Mouse (Mus musculus): Measurements from ENCODE around the gene E2f2. TPM values are rescaled to one million over a fixed set of nuclear protein-coding genes. Genes with fewer than 3 reads are reported as not detected.
A peak's percentile ranks its signal among the peaks of the same experiment; 100 is the strongest.

The E2f2 gene
- polyA plus RNA-seq, 1 experiment from 2014 or later, result 7.3 TPM

DNA sequence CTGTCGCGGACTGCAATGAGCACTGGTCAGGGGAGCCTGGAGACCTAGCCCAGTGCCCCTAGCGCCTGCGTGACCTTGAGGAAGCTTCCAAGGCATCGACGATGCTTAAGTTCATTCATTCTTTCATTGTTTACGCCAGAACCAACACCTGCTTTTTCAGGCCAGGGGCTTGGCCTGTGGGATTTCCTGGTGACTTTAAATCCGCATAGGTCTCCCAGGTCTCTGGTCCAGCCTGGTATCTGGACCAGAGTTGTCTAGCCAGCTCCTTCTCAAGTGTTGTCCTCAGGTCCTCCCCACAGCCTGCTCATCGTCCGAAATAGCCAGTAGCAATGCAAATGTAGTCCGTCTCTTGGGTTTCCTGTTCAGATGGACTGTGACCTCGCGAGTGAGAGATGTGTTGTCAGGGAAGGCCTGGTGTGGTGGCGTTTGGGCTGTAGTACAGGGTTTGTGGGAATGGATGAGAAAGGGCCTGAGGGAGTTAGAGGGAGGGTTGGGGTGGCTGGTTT, 1.1 kb downstream of the E2f2 start:
- 5% methylated on average over 14 of the region's 14 CpGs for WGBS

GRCm38 (mm10) chr4:136174216-136175193, 2.3 kb downstream of the E2f2 start:
- Histone ChIP-seq H3K9ac (replicated peaks; ENCODE audit: low read length) (peak overlapping the region; percentile 84), H3K4me3 (ENCODE audit: low read length) (peak overlapping the region; percentile 60; the same call in 1 of the 2 replicates), H3K9me3 (ENCODE audit: low read length) (no peaks in the 10 kb centered on the region), H3K27ac (ENCODE audit: low read length) (no peak overlapping the region), H3K36me3 (ENCODE audit: insufficient read depth, low read length) (no peaks in the 10 kb centered on the region), H3K4me1 (ENCODE audit: insufficient read depth, low read length) (peaks cover 49% of the 10 kb centered on the region), H3K27me3 (ENCODE audit: insufficient read depth, low read length) (no peaks in the 10 kb centered on the region), H3K4me2 (replicated peaks; ENCODE audit: low read depth, low read length) (peak overlapping the region; percentile 98)
- 67% methylated on average over 13 of the region's 13 CpGs for WGBS
- no peak for ATAC-seq (ENCODE audit: low FRiP score, low TSS enrichment)

More for the DNA sequence above, 1.1 kb downstream of the E2f2 start:
- Histone ChIP-seq H3K4me2 (replicated peaks; ENCODE audit: low read depth, low read length) (peak overlapping the region; percentile 98), H3K4me3 (ENCODE audit: low read length) (peak overlapping the region; percentile 60), H3K4me1 (ENCODE audit: insufficient read depth, low read length) (peaks cover 42% of the 10 kb centered on the region), H3K27ac (ENCODE audit: low read length) (peak overlapping the region; percentile 40; the same call in 1 of the 2 replicates), H3K9ac (replicated peaks; ENCODE audit: low read length) (peak overlapping the region; percentile 84), H3K9me3 (ENCODE audit: low read length) (no peaks in the 10 kb centered on the region), H3K27me3 (ENCODE audit: insufficient read depth, low read length) (no peaks in the 10 kb centered on the region), H3K36me3 (ENCODE audit: insufficient read depth, low read length) (no peaks in the 10 kb centered on the region)
- 0 out of 2 replicates have a peak, but pooled peaks have one; percentile 3 for ATAC-seq (ENCODE audit: low FRiP score, low TSS enrichment)

- 74% methylated on average over 10 of the region's 10 CpGs for WGBS
- H3K4me1 ChIP-seq (ENCODE audit: insufficient read depth, low read length), result peaks cover 65% of the 10 kb centered on the region
Observed at GRCm38 (mm10) chr4:136176022-136176552, 3.9 kb downstream of the E2f2 start.

GRCm38 (mm10) chr4:136177244-136177611, 5.0 kb downstream of the E2f2 start:
- no peak for ATAC-seq (ENCODE audit: low FRiP score, low TSS enrichment)
- 33% methylated on average over 8 of the region's 8 CpGs for WGBS
- Histone ChIP-seq H3K9ac (replicated peaks; ENCODE audit: low read length) (no peak overlapping the region), H3K36me3 (ENCODE audit: insufficient read depth, low read length) (no peaks in the 10 kb centered on the region), H3K4me3 (ENCODE audit: low read length) (no peak overlapping the region), H3K9me3 (ENCODE audit: low read length) (no peaks in the 10 kb centered on the region), H3K4me1 (ENCODE audit: insufficient read depth, low read length) (peaks cover 65% of the 10 kb centered on the region), H3K27ac (ENCODE audit: low read length) (peak overlapping the region; percentile 62; the same call in 1 of the 2 replicates), H3K27me3 (ENCODE audit: insufficient read depth, low read length) (no peaks in the 10 kb centered on the region), H3K4me2 (replicated peaks; ENCODE audit: low read depth, low read length) (no peak overlapping the region)

More at GRCm38 (mm10) chr4:136176022-136176552, 3.9 kb downstream of the E2f2 start:
- ATAC-seq (ENCODE audit: low FRiP score, low TSS enrichment), result no peak
- no peaks in the 10 kb centered on the region for H3K9me3 ChIP-seq (ENCODE audit: low read length)
- no peak overlapping the region for H3K4me3 ChIP-seq (ENCODE audit: low read length)
- H3K36me3 ChIP-seq (ENCODE audit: insufficient read depth, low read length), result no peaks in the 10 kb centered on the region
- no peak overlapping the region for H3K4me2 ChIP-seq (replicated peaks; ENCODE audit: low read depth, low read length)
- no peak overlapping the region for H3K9ac ChIP-seq (replicated peaks; ENCODE audit: low read length)
- no peak overlapping the region for H3K27ac ChIP-seq (ENCODE audit: low read length)
- no peaks in the 10 kb centered on the region for H3K27me3 ChIP-seq (ENCODE audit: insufficient read depth, low read length)

DNA sequence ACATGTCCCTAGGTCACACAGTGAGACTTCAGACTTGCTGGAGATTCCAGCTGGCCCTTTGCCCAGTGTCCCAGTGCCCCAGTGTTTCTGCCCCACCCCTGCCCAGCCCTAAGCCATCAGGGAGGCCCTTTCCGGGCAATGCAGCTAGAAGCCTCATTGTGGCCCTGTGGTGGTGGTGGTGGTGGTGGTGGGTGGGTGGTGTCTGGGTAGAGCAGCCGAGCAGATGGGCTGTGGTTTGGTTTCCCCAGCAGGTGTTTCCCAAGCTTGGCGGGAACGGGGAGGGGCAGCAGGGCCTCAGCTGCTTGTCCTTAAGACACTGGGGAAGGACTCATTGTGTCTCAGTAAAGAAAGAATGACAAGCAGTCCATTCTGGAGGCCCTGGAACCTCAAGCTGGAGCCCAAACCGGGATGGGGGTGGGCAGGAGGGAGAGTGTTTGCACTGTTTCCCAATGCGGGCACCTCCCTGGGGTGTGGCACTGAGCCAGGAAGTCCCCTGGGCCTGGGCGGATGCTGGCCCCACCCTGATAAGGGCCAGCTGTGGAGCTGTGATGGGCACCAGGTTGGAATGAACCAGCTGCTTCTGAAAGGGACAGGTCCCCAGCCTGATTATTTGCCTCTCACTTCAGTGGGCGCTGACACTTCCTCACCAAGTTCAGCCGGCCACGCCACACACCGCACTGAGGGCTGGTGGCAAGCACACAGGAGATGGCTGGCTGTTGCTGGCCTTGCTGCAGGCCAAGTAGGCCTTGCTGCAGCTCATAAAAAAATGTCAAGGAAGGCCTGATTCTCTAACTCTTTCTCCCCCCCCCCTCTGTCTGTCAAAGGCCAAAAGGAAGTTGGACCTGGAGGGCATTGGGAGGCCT, 5.6 kb downstream of the E2f2 start:
- Histone ChIP-seq H3K9me3 (ENCODE audit: low read length) (no peaks in the 10 kb centered on the region), H3K4me3 (ENCODE audit: low read length) (no peak overlapping the region), H3K4me2 (replicated peaks; ENCODE audit: low read depth, low read length) (no peak overlapping the region), H3K36me3 (ENCODE audit: insufficient read depth, low read length) (no peaks in the 10 kb centered on the region), H3K9ac (replicated peaks; ENCODE audit: low read length) (no peak overlapping the region), H3K4me1 (ENCODE audit: insufficient read depth, low read length) (peaks cover 64% of the 10 kb centered on the region), H3K27me3 (ENCODE audit: insufficient read depth, low read length) (no peaks in the 10 kb centered on the region), H3K27ac (ENCODE audit: low read length) (peak overlapping the region; percentile 62; the same call in 1 of the 2 replicates)
- no peak for ATAC-seq (ENCODE audit: low FRiP score, low TSS enrichment)
- 45% methylated on average over 11 of the region's 11 CpGs for WGBS

- ATAC-seq (ENCODE audit: low FRiP score, low TSS enrichment), result no peak
- H3K4me1 ChIP-seq (ENCODE audit: insufficient read depth, low read length), result peaks cover 58% of the 10 kb centered on the region
- H3K4me3 ChIP-seq (ENCODE audit: low read length), result no peak overlapping the region
- H3K4me2 ChIP-seq (replicated peaks; ENCODE audit: low read depth, low read length), result no peak overlapping the region
- no peaks in the 10 kb centered on the region for H3K9me3 ChIP-seq (ENCODE audit: low read length)
- H3K36me3 ChIP-seq (ENCODE audit: insufficient read depth, low read length), result no peaks in the 10 kb centered on the region
- 77% methylated on average over 12 of the region's 12 CpGs for WGBS
- no peak overlapping the region for H3K9ac ChIP-seq (replicated peaks; ENCODE audit: low read length)
- H3K27ac ChIP-seq (ENCODE audit: low read length), result peak overlapping the region; percentile 62; the same call in 1 of the 2 replicates
- no peaks in the 10 kb centered on the region for H3K27me3 ChIP-seq (ENCODE audit: insufficient read depth, low read length)
Observed at GRCm38 (mm10) chr4:136178475-136178921, 6.3 kb downstream of the E2f2 start.

DNA sequence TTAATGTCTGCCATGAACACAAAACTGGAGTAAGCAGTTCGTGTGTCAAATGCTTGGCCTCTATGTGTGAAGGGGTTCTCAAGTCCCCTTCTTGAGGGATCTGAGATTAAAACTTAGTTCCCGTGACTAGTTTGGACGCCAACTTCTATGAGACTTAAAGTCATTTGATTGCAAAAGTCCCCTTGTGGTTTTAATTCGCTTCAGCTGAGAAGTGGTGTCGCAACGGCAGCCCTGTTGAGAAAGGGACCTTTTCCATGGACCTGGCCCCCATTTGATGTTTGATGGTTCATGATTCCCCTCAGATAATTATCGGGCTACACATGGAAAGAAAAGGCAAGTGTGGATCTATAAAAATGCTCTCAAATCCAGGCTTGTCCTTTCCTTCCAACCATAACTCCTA, 7.3 kb downstream of the E2f2 start:
- peaks cover 48% of the 10 kb centered on the region for H3K4me1 ChIP-seq (ENCODE audit: insufficient read depth, low read length)
- H3K9ac ChIP-seq (replicated peaks; ENCODE audit: low read length), result no peak overlapping the region; the same call in 1 of the 2 replicates
- 0 out of 2 replicates have a peak, but pooled peaks cover 4% of the 10 kb centered on the region for H3K36me3 ChIP-seq (ENCODE audit: insufficient read depth, low read length)
- no peak for ATAC-seq (ENCODE audit: low FRiP score, low TSS enrichment)
- H3K27me3 ChIP-seq (ENCODE audit: insufficient read depth, low read length), result no peaks in the 10 kb centered on the region
- 85% methylated on average over 7 of the region's 7 CpGs for WGBS
- H3K27ac ChIP-seq (ENCODE audit: low read length), result no peak overlapping the region; the same call in 1 of the 2 replicates
- H3K4me3 ChIP-seq (ENCODE audit: low read length), result no peak overlapping the region; the same call in 1 of the 2 replicates
- no peaks in the 10 kb centered on the region for H3K9me3 ChIP-seq (ENCODE audit: low read length)
- H3K4me2 ChIP-seq (replicated peaks; ENCODE audit: low read depth, low read length), result peak overlapping the region; percentile 54

- 0 out of 2 replicates have a peak, but pooled peaks cover 4% of the 10 kb centered on the region for H3K36me3 ChIP-seq (ENCODE audit: insufficient read depth, low read length)
- no peaks in the 10 kb centered on the region for H3K27me3 ChIP-seq (ENCODE audit: insufficient read depth, low read length)
- peak overlapping the region; percentile 45 for H3K9ac ChIP-seq (replicated peaks; ENCODE audit: low read length)
- WGBS, result 8% methylated on average over 15 of the region's 15 CpGs
- H3K4me1 ChIP-seq (ENCODE audit: insufficient read depth, low read length), result peaks cover 44% of the 10 kb centered on the region
- H3K27ac ChIP-seq (ENCODE audit: low read length), result peak overlapping the region; percentile 43
- no peaks in the 10 kb centered on the region for H3K9me3 ChIP-seq (ENCODE audit: low read length)
- peak overlapping the region; percentile 54 for H3K4me2 ChIP-seq (replicated peaks; ENCODE audit: low read depth, low read length)
- peak overlapping the region; percentile 37 for H3K4me3 ChIP-seq (ENCODE audit: low read length)
- ATAC-seq (ENCODE audit: low FRiP score, low TSS enrichment), result peak; percentile 43
Observed at GRCm38 (mm10) chr4:136179998-136180397, 7.8 kb downstream of the E2f2 start.
